Mouse (Mus musculus) testis, adult 10 weeks (tissue): ENCODE measurements around the gene Glyat. TPM values are rescaled to one million over a fixed set of nuclear protein-coding genes. Genes with fewer than 3 reads are reported as not detected.

Source experiments
- polyA plus RNA-seq: library from polyadenylated mRNA; stranded (reverse); fragments of 350-450 nt; fragmentation: Illumina TruSeq; extraction: RNeasy Lipid Tissue Mini Kit (QIAGEN cat#74804); gene quantifications from one replicate; pipeline ENCODE4 v1.2.3, GENCODE M21; 2014; ENCODE audit warnings: low read depth, low replicate concordance

Glyat gene
- polyA plus RNA-seq, result 0.48 TPM

DNA sequence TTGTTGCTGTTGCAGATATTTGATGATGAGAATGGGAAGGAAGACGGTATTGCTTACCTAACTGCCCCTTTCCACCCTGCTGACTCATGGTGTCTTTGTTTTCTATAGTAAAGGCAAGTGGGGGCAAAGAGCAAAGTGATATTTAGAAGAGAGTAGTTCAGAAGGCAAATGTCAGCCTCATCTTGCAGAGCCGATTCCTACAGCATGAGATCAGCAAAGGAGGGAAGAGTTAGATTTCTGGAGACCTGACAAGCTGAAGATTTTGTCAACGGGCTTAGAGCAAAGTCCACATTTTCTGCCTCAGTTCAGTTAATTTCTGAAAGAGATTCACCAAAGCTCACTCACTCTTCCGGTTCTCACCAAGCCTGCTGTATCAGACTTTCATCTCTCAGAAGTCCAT, at the start of gene Glyat:
TSS of gene Glyat (plus strand) at position 133 of the 400 bp plus-strand sequence.

DNA sequence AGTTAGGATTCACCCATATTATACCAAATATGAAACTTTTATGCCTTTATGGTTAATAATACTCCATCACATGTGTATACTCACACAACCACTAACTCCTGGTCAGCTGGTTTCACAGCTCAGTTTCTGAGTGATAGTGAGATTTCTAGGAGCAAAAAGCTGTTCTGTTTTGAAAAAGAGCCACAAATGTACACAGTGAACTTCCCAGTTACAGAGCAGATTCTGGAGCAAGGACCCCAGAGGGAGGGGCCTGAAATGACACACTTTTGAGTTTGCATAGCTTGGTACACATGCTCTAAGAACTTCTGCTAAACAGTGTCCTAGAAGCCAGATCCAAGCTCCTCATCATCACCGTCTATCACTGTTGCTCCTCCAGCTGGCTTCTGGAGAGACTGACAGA, 33.4 kb upstream of the Glyat start, which contains the start of gene Gm4952:
TSS of gene Gm4952 (plus strand) at position 301 of the 400 bp plus-strand sequence.

DNA sequence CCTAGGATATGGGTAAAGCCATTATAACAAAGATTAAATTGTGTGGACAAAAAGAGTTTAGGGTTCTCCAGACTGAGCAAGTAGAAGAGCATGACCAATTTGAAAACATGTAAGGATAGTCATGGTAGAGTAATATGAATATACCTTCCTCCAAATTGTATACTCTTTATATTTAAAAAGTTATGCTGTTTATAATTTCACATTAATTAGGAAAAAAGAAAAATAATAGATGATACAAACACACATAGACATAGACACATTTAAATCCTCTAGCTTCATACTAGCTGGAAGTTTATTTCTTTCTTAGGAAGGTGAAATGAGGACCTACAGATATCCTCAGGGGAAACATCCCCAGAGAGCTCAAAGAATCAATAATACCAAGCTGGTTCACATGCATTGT, 37.0 kb downstream of the Glyat start, which contains the start of gene Olfr1442:
TSS of gene Olfr1442 (plus strand) at position 301 of the 400 bp plus-strand sequence.

DNA sequence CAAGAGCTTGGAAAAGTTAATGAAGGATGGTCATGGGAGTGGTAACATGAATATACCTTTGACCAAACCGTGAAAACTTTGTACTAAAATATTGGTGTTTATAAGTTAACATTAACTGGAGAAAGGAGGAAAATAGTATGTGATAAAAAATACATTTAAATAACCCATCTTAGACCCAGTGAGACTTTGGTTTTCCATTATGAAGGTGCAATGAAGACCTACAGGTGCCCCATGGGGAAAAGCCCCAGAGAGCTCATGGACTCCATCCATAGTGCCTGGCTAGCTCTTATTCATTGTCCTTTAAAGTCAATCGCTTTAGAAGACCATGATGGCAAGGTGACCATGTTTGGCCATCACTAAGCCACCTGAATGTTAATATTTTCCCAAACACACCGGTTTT, 44.7 kb downstream of the Glyat start, which contains the start of gene Olfr1443:
TSS of gene Olfr1443 (plus strand) at position 301 of the 400 bp plus-strand sequence.

DNA sequence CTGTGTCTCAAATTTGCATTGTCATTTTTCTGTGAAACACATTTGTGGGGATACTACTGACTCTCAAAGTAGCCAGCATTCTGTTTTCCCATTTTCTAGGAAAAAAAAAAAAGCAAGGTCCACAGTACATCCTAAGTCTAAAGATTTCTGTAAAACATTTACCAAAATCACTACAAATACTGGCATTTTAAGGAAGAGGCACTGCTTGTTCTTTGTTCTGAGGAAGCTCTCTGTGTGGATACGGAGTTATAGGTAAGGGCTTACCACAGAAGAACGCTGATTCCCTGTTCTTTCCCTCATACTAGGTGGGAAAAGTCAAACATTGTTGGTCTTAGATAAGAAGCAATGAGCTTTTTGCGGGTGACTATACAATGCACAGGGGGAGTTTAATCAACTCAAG, 62.5 kb downstream of the Glyat start, which contains the start of gene Keg1:
TSS of gene Keg1 (plus strand) at position 197 of the 400 bp plus-strand sequence.

Other genes with a start within 250 kb of the Glyat start
- gene Olfr1440, start 246.0 kb upstream of the Glyat start, polyA plus RNA-seq, result not detected
- not detected for gene Olfr1441, start 215.9 kb upstream of the Glyat start, polyA plus RNA-seq
- gene Pfpl, start 205.4 kb upstream of the Glyat start, polyA plus RNA-seq, result 0.15 TPM
- gene Mpeg1, start 172.5 kb upstream of the Glyat start, polyA plus RNA-seq, result 17.7 TPM
- gene Dtx4, start 131.9 kb upstream of the Glyat start, polyA plus RNA-seq, result 10.8 TPM
- 1.2 TPM for gene Fam111a, start 87.6 kb upstream of the Glyat start, polyA plus RNA-seq
- not detected for gene Gm4952, start 33.3 kb upstream of the Glyat start, polyA plus RNA-seq
- not detected for gene Olfr1442, start 37.1 kb downstream of the Glyat start, polyA plus RNA-seq
- gene Olfr1443, start 44.8 kb downstream of the Glyat start, polyA plus RNA-seq, result not detected
- 0.17 TPM for gene Keg1, start 62.5 kb downstream of the Glyat start, polyA plus RNA-seq
- 4.7 TPM for gene Cntf, start 132.3 kb downstream of the Glyat start, polyA plus RNA-seq
- gene Zfp91, start 162.8 kb downstream of the Glyat start, polyA plus RNA-seq, result 230 TPM
- 24.7 TPM for gene Lpxn, start 162.9 kb downstream of the Glyat start, polyA plus RNA-seq
- not detected for gene Gm5244, start 213.4 kb downstream of the Glyat start, polyA plus RNA-seq
- 1.5 TPM for gene Olfr1444, start 224.0 kb downstream of the Glyat start, polyA plus RNA-seq